Mouse (Mus musculus) bone marrow macrophage, adult 2 months (primary cell): Measurements from ENCODE around the gene Acer3.

Experiments
- CTCF ChIP-seq: IDR thresholded peaks from 2 replicates; pipeline ENCODE4 v1.5.1; 2012; ENCODE audit warnings: low read depth, mild to moderate bottlenecking, low read length, moderate library complexity
- POLR2A ChIP-seq: IDR thresholded peaks from 2 replicates; pipeline ENCODE4 v1.6.1; 2012; ENCODE audit warnings: mild to moderate bottlenecking, low read depth, low read length, borderline replicate concordance

- TF ChIP-seq POLR2A: no peak
- TF ChIP-seq CTCF: no peak
Observed at GRCm38 (mm10) chr7:98361662-98362061, 40.7 kb upstream of the Acer3 start.
